Mouse (Mus musculus) heart, postnatal 0 days (tissue): ENCODE results near the gene Acsf3.

Source experiments
- CTCF ChIP-seq: IDR thresholded peaks from 2 replicates; pipeline ENCODE4 v1.5.1; 2016; ENCODE audit warnings: antibody characterized with exemption, control low read depth, low read depth
- EP300 ChIP-seq: IDR thresholded peaks from 2 replicates; pipeline ENCODE4 v1.6.1; 2016; ENCODE audit warnings: antibody characterized with exemption, low read depth

DNA sequence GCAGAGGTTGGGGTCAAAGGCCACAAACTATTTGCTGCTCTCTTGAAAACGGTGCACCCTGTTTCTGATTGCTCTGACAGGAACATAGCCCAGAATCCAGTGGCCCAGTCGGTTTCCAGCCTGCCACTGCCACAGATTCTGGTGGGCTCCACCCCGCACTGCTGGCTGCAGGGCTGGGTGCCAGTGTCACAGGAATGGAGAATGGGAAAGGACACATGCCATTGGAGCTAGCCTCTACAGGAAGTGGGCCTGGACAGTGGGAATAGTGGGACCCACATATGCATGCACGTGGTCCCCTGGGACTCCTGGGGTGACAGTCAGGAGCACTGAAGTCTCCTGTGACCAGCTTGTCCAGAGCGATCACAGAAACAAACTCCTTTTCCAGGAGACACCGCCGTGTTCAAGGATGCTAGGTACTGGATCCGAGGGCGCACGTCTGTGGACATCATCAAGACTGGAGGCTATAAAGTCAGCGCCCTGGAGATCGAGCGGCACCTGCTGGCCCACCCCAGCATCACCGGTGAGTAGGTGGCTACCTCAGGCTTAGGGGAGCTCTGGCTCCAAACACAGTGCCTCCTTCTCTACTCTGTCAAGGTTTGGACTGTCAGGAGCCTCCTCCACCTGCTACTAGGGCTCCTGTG, 37.4 kb downstream of the Acsf3 start:
- TF ChIP-seq EP300 = no peak
- peak; percentile 39 for TF ChIP-seq CTCF
